Mouse (Mus musculus): ENCODE data around the gene Trmt11. TPM values are rescaled to one million over a fixed set of nuclear protein-coding genes. Genes with fewer than 3 reads are reported as not detected.
A peak's percentile ranks its signal among the peaks of the same experiment; 100 is the strongest.

The Trmt11 gene
- polyA plus RNA-seq, 1 experiment from 2014 or later: 12.8 TPM

DNA sequence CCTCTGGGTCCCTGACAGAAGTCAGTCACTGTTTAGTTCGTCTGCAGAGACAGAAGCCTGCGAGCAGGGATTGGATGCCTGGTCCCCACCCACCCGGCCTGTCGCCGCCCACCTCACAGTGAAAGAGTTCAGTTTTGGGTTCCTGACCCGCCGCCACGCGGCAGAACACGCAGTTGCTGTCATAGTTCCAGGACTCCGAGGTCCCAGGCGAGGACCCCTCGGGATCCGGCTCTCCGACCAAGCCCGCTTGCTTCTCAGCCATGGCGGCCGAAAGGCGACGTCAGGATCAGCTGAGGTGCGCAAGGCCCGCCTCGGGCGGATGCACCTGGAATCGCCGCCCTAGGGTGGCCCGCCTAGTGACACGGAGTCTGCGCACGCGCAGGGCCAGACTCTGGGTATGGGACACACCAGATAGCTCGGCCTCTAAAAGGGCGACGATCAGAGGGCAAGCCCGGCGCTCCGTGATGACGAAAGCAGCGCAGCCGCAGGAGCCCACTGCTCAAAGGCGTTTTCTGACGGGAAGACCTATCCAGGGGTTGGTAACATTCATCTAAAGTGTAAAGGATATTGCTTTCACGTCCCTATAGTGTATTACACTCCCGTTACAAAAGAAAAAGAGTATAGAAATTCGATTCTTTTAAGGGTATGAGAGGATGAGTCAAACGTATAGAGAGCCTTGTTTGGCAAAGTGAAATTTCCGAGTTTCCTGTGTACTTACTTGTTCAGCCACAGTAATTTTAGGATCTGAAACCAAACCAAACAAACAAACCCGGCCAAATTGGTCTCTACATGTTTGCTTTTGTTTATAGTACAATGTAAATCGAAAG, 17.8 kb upstream of the Trmt11 start:
- 1% methylated on average over 49 of the region's 49 CpGs for WGBS
- peak overlapping the region; percentile 79 for H3K9ac ChIP-seq (ENCODE audit: low read depth, low read length)
- peak overlapping the region; percentile 74 for H3K4me3 ChIP-seq (ENCODE audit: low read depth, low read length)
- H3K4me1 ChIP-seq (replicated peaks; ENCODE audit: control insufficient read depth, insufficient read depth, low read length): no peaks in the 10 kb centered on the region; the same call in 1 of the 2 replicates
- no peaks in the 10 kb centered on the region for H3K9me3 ChIP-seq (ENCODE audit: control insufficient read depth)
- peak; percentile 100 for ATAC-seq
- peak overlapping the region; percentile 76 for H3K4me2 ChIP-seq (replicated peaks; ENCODE audit: low read depth)
- no peaks in the 10 kb centered on the region for H3K36me3 ChIP-seq (ENCODE audit: control insufficient read depth, insufficient read depth)
- peak; percentile 58 for TF ChIP-seq CTCF (IDR thresholded peaks at IDR 0.05; ENCODE audit: low read depth)
- peak overlapping the region; percentile 99 for H3K27ac ChIP-seq (ENCODE audit: low read depth, low read length)
- no peaks in the 10 kb centered on the region for H3K27me3 ChIP-seq (replicated peaks; ENCODE audit: control insufficient read depth, insufficient read depth, low read length)

DNA sequence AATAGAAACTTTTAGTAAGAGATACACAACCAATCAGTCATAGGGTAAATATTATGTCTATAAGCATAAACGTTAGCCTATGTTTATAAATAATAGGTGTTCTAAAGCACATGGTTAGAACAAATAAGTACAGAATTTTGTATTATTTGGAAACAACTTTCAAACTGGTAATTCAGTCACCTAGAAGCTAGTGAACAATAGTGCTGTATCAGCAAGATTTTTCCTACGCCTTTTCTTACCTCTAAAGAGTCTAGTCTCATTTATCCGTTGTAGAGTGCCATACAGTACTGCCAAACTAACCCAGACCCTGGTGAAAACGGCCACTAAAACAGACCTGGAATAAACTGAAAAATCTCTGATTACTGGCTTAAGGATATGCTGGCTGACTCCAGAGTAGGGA, 12.5 kb upstream of the Trmt11 start:
- H3K4me1 ChIP-seq (replicated peaks; ENCODE audit: control insufficient read depth, insufficient read depth, low read length): no peaks in the 10 kb centered on the region; the same call in 1 of the 2 replicates
- H3K4me2 ChIP-seq (replicated peaks; ENCODE audit: low read depth): no peak overlapping the region
- no peak for ATAC-seq
- no peak overlapping the region for H3K4me3 ChIP-seq (ENCODE audit: low read depth, low read length)
- H3K9me3 ChIP-seq (ENCODE audit: control insufficient read depth): no peaks in the 10 kb centered on the region
- no peak overlapping the region for H3K9ac ChIP-seq (ENCODE audit: low read depth, low read length)
- H3K27ac ChIP-seq (ENCODE audit: low read depth, low read length): no peak overlapping the region
- 77% methylated on average over 4 of the region's 4 CpGs for WGBS
- no peak for TF ChIP-seq CTCF (IDR thresholded peaks at IDR 0.05; ENCODE audit: low read depth)
- H3K36me3 ChIP-seq (ENCODE audit: control insufficient read depth, insufficient read depth): peaks cover 21% of the 10 kb centered on the region
- H3K27me3 ChIP-seq (replicated peaks; ENCODE audit: control insufficient read depth, insufficient read depth, low read length): no peaks in the 10 kb centered on the region

DNA sequence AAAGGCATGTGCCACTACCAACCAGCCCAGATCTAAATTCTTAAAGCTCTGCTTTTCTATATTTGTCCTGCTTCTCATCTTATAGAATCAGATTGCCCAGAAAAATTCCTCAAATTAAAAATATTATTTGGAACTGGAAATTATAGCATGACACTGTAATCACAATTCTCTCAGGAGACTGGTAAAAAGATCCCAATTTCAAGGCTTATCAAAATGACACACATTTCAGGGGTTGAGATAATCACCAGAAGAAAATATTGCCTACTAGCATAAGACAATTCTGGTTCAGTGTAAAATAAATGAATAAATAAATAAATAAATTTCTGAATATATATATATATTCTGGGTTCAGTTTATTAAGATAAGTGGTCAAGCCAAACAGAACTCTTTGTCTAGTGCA, 9.1 kb upstream of the Trmt11 start:
- ATAC-seq: no peak
- H3K4me1 ChIP-seq (replicated peaks; ENCODE audit: control insufficient read depth, insufficient read depth, low read length): no peaks in the 10 kb centered on the region
- TF ChIP-seq CTCF (IDR thresholded peaks at IDR 0.05; ENCODE audit: low read depth): no peak

DNA sequence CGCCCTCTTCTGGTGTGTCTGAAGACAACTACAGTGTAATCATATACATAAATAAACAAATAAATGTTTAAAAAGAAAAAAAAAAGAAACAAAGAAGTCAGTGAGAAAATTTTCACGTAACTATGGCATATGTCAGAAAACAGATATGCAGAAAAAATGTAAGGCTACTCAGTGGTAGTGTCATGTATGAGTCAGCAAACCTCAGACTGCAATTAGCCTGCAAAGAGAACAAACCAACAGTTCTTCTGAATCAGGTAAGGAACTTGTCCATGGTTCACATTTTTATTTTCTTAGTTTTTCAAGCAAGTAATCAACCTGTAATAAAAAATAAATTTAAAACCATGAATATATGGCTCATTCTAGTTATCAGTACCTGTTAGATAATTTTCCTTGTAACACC, 7.6 kb upstream of the Trmt11 start:
- Histone ChIP-seq H3K4me2 (replicated peaks; ENCODE audit: low read depth) (no peak overlapping the region), H3K27me3 (replicated peaks; ENCODE audit: control insufficient read depth, insufficient read depth, low read length) (no peaks in the 10 kb centered on the region), H3K27ac (ENCODE audit: low read depth, low read length) (no peak overlapping the region), H3K9me3 (ENCODE audit: control insufficient read depth) (no peaks in the 10 kb centered on the region), H3K9ac (ENCODE audit: low read depth, low read length) (no peak overlapping the region), H3K36me3 (ENCODE audit: control insufficient read depth, insufficient read depth) (peaks cover 21% of the 10 kb centered on the region), H3K4me1 (replicated peaks; ENCODE audit: control insufficient read depth, insufficient read depth, low read length) (no peaks in the 10 kb centered on the region), H3K4me3 (ENCODE audit: low read depth, low read length) (no peak overlapping the region)
- 73% methylated on average over 2 of the region's 2 CpGs for WGBS
- ATAC-seq: no peak
- no peak for TF ChIP-seq CTCF (IDR thresholded peaks at IDR 0.05; ENCODE audit: low read depth)

More for the DNA sequence above, 9.1 kb upstream of the Trmt11 start:
- Histone ChIP-seq H3K27me3 (replicated peaks; ENCODE audit: control insufficient read depth, insufficient read depth, low read length) (no peaks in the 10 kb centered on the region), H3K9me3 (ENCODE audit: control insufficient read depth) (no peaks in the 10 kb centered on the region), H3K4me2 (replicated peaks; ENCODE audit: low read depth) (no peak overlapping the region), H3K4me3 (ENCODE audit: low read depth, low read length) (no peak overlapping the region), H3K36me3 (ENCODE audit: control insufficient read depth, insufficient read depth) (peaks cover 21% of the 10 kb centered on the region), H3K9ac (ENCODE audit: low read depth, low read length) (no peak overlapping the region), H3K27ac (ENCODE audit: low read depth, low read length) (no peak overlapping the region)

DNA sequence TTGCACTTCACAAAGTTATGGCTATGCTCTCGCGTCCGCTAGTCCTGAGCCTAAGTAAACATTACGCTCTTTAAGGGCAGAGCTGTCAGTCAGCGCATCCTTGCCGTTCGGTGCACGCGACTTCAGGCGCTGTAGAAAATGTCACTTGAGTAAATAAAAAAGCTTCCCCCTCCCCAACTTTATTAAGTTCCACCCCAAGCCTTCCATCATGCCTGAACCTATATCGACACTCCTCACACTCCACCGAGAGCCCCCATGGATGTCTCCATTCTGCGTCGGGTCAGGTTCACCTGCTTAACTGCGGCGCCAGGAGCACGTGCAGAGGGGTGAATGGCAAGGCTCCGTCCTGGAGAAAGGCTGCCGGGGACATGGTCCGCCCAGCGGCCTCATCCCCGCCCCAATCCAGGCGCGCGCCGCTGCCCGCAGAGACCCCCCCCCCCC, 435 bp downstream of the Trmt11 start:
- Histone ChIP-seq H3K27ac (ENCODE audit: low read depth, low read length) (peak overlapping the region; percentile 85), H3K9ac (ENCODE audit: low read depth, low read length) (peak overlapping the region; percentile 82), H3K36me3 (ENCODE audit: control insufficient read depth, insufficient read depth) (peaks cover 17% of the 10 kb centered on the region; the same call in 1 of the 2 replicates), H3K4me3 (ENCODE audit: low read depth, low read length) (peak overlapping the region; percentile 90), H3K4me2 (replicated peaks; ENCODE audit: low read depth) (peak overlapping the region; percentile 68), H3K4me1 (replicated peaks; ENCODE audit: control insufficient read depth, insufficient read depth, low read length) (peaks cover 3% of the 10 kb centered on the region; the same call in 1 of the 2 replicates), H3K27me3 (replicated peaks; ENCODE audit: control insufficient read depth, insufficient read depth, low read length) (no peaks in the 10 kb centered on the region), H3K9me3 (ENCODE audit: control insufficient read depth) (no peaks in the 10 kb centered on the region)
- no peak for TF ChIP-seq CTCF (IDR thresholded peaks at IDR 0.05; ENCODE audit: low read depth)
- ATAC-seq: peak; percentile 72
- under 1% methylated on average over 22 of the region's 27 CpGs for WGBS

DNA sequence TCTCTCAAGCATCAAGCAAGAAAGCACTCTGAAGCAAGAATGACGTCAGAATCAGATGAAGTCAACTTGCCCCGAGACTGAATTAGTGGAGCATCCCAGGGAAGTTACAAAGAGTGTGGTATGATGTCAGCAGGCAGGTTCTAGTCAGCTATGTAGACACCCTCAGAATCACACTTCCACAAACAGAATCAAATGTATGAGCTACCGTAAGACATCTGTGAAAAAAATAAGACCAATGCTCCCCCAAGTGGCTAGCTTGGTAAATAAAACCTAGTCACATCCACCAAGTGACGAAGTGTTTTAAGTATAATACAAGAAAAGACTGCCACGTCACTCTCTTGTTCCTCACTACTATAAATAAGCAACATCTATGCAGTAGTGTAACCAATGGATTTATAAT, 13.5 kb downstream of the Trmt11 start:
- Histone ChIP-seq H3K27ac (ENCODE audit: low read depth, low read length) (no peak overlapping the region), H3K4me2 (replicated peaks; ENCODE audit: low read depth) (no peak overlapping the region), H3K4me3 (ENCODE audit: low read depth, low read length) (no peak overlapping the region), H3K36me3 (ENCODE audit: control insufficient read depth, insufficient read depth) (peaks cover 41% of the 10 kb centered on the region), H3K9ac (ENCODE audit: low read depth, low read length) (no peak overlapping the region), H3K4me1 (replicated peaks; ENCODE audit: control insufficient read depth, insufficient read depth, low read length) (no peaks in the 10 kb centered on the region), H3K9me3 (ENCODE audit: control insufficient read depth) (no peaks in the 10 kb centered on the region), H3K27me3 (replicated peaks; ENCODE audit: control insufficient read depth, insufficient read depth, low read length) (no peaks in the 10 kb centered on the region)
- no peak for ATAC-seq
- WGBS: 72% methylated on average over 5 of the region's 5 CpGs
- TF ChIP-seq CTCF (IDR thresholded peaks at IDR 0.05; ENCODE audit: low read depth): peak; percentile 32; the same call in 1 of the 2 replicates
